Comparison of ENCODE assay signal across 8 mouse cellular contexts in genomic region chr6:84588221-84588894, GRCm38 (mm10). TPM values are rescaled to one million over a fixed set of nuclear protein-coding genes. Genes with fewer than 3 reads are reported as not detected.
DNase-seq lines count a peak whose midpoint lies in the region; ATAC-seq and TF ChIP-seq lines count a peak whose summit lies in the region.

No protein-coding gene starts in this region.

- peaks cover 40% of the 10 kb centered on the region for H3K27me3 ChIP-seq in C2C12 (ENCODE audit: control insufficient read depth, insufficient read depth, insufficient read length)
- H3K27me3 ChIP-seq in forebrain, embryonic 12.5 days, result peaks cover 99% of the 10 kb centered on the region
- peaks cover 58% of the 10 kb centered on the region for H3K27me3 ChIP-seq in intestine, embryonic 15.5 days (replicated peaks)
- H3K27me3 ChIP-seq in midbrain, embryonic 10.5 days (ENCODE audit: low read depth, poor library complexity, severe bottlenecking), result peaks cover 100% of the 10 kb centered on the region

- peak overlapping the region; percentile 91 for H3K4me2 ChIP-seq in forebrain, embryonic 12.5 days
- H3K4me2 ChIP-seq in intestine, embryonic 15.5 days (replicated peaks), result peak overlapping the region; percentile 96

- H3ac ChIP-seq in C2C12 (ENCODE audit: control insufficient read depth, insufficient read length, low read depth), result peak overlapping the region; percentile 38

- H3K79me2 ChIP-seq in C2C12 (ENCODE audit: control insufficient read depth, insufficient read depth), result no peaks in the 10 kb centered on the region

- peaks cover 65% of the 10 kb centered on the region for H3K4me1 ChIP-seq in forebrain, embryonic 12.5 days
- H3K4me1 ChIP-seq in intestine, embryonic 15.5 days (replicated peaks), result peaks cover 63% of the 10 kb centered on the region
- H3K4me1 ChIP-seq in midbrain, embryonic 10.5 days, result peaks cover 74% of the 10 kb centered on the region

- H3K36me3 ChIP-seq in C2C12 (ENCODE audit: control insufficient read depth, insufficient read depth), result no peaks in the 10 kb centered on the region
- H3K36me3 ChIP-seq in forebrain, embryonic 12.5 days (replicated peaks), result no peaks in the 10 kb centered on the region
- no peaks in the 10 kb centered on the region for H3K36me3 ChIP-seq in intestine, embryonic 15.5 days
- H3K36me3 ChIP-seq in midbrain, embryonic 10.5 days, result no peaks in the 10 kb centered on the region

- WGBS in forebrain, embryonic 12.5 days, result 0% methylated on average over 40 of the region's 41 CpGs
- WGBS in intestine, embryonic 15.5 days, result 0% methylated on average over 41 of the region's 41 CpGs
- WGBS in midbrain, embryonic 10.5 days, result under 1% methylated on average over 41 of the region's 41 CpGs

- ATAC-seq in forebrain, embryonic 12.5 days (ENCODE audit: low FRiP score), result no peak
- ATAC-seq in intestine, embryonic 15.5 days, result no peak

- no peaks in the 10 kb centered on the region for H3K79me3 ChIP-seq in C2C12 (ENCODE audit: low read depth)

- peak overlapping the region; percentile 18 for H3K4me3 ChIP-seq in C2C12 (ENCODE audit: insufficient read depth, poor library complexity, severe bottlenecking)
- H3K4me3 ChIP-seq in forebrain, embryonic 12.5 days (replicated peaks), result peak overlapping the region; percentile 47
- H3K4me3 ChIP-seq in intestine, embryonic 15.5 days (replicated peaks), result peak overlapping the region; percentile 49
- peak overlapping the region; percentile 59 for H3K4me3 ChIP-seq in midbrain, embryonic 10.5 days

- peak; percentile 49 to 62 for DNase-seq in adrenal gland, postnatal 36 days
- no peak for DNase-seq in adrenal gland, postnatal 14 days
- peak; percentile 51 for DNase-seq in midbrain, embryonic 10.5 days (ENCODE audit: low spot score)
- no peak for DNase-seq in left cerebral cortex, postnatal 36 days (ENCODE audit: low spot score in 2 of 2)
- DNase-seq in right cerebral cortex, postnatal 25 days, result no peak

- TF ChIP-seq CTCF in C2C12 (IDR thresholded peaks at IDR 0.05; ENCODE audit: control insufficient read depth, insufficient read depth, insufficient read length), result no peak

- peak overlapping the region; percentile 51 for H3K9ac ChIP-seq in forebrain, embryonic 12.5 days
- peak overlapping the region; percentile 48 for H3K9ac ChIP-seq in intestine, embryonic 15.5 days

- no peak overlapping the region for H3K27ac ChIP-seq in forebrain, embryonic 12.5 days
- no peak overlapping the region for H3K27ac ChIP-seq in intestine, embryonic 15.5 days
- peak overlapping the region; percentile 67 for H3K27ac ChIP-seq in midbrain, embryonic 10.5 days (replicated peaks)

- intact Hi-C loops in left cerebral cortex, postnatal 36 days (cut with DNase I), result loop anchor here (5.0 kb wide), 1 partner anchor 161 kb away; no protein-coding TSS in a partner anchor

- no peaks in the 10 kb centered on the region for H3K9me3 ChIP-seq in forebrain, embryonic 12.5 days
- no peaks in the 10 kb centered on the region for H3K9me3 ChIP-seq in intestine, embryonic 15.5 days
- no peaks in the 10 kb centered on the region for H3K9me3 ChIP-seq in midbrain, embryonic 10.5 days (replicated peaks)

TF ChIP-seq in C2C12, 6 proteins besides CTCF, POLR2A, EP300 and RAD21:
- TF ChIP-seq MYOG (IDR thresholded peaks at IDR 0.05; ENCODE audit: control insufficient read depth, extremely low read depth, insufficient read length), result no peak
- no peak for TF ChIP-seq FOSL1 (IDR thresholded peaks at IDR 0.05; ENCODE audit: insufficient read depth, low read length, poor library complexity, severe bottlenecking)
- TF ChIP-seq USF1 (IDR thresholded peaks at IDR 0.05; ENCODE audit: low read depth), result no peak
- no peak for TF ChIP-seq MAX (IDR thresholded peaks at IDR 0.05)
- TF ChIP-seq MYOD1 (IDR thresholded peaks at IDR 0.05; ENCODE audit: control insufficient read depth, insufficient read length, low read depth), result no peak
- no peak for TF ChIP-seq CEBPB (IDR thresholded peaks at IDR 0.05; ENCODE audit: low read depth)

RNA-seq across cellular contexts. Expression of gene Cyp26b1, which starts 5.3 kb away (rescaled TPM):
- total RNA-seq in adrenal gland, postnatal 36 days (2021), result 10 to 100 TPM in 1 of 2 experiments, 1 to 10 TPM in 1; 7.1 to 14.1 TPM
- total RNA-seq in adrenal gland, postnatal 14 days (2021), result 3.3 and 4.2 TPM in 2 replicates
- 4.4 TPM for polyA plus RNA-seq in C2C12 (2012; fragmentation: generic; extraction: Trizol)
- polyA plus RNA-seq in forebrain, embryonic 12.5 days (2016; fragmentation: Nextera tagmentation; extraction: Ambion mirVana), result 1.4 and 1.9 TPM in 2 replicates
- 2.0 and 2.6 TPM in 2 replicates for polyA plus RNA-seq in intestine, embryonic 15.5 days (2015; fragmentation: Nextera tagmentation; extraction: Ambion mirVana)
- 2.4 and 2.7 TPM in 2 replicates for polyA plus RNA-seq in midbrain, embryonic 10.5 days (2016; fragmentation: Nextera tagmentation; extraction: Ambion mirVana)
- 10 to 100 TPM in 1 of 2 experiments, 1 to 10 TPM in 1; 7.5 to 14.9 TPM for total RNA-seq in left cerebral cortex, postnatal 36 days (2021)

Comparison
In these comparisons a context has a peak if more than half of its experiments do, and no peak if none do; other contexts are left out.
1. DNase-seq: peak in adrenal gland, postnatal 36 days (2 of 2) and midbrain, embryonic 10.5 days (single experiment); none in adrenal gland, postnatal 14 days (single experiment), left cerebral cortex, postnatal 36 days (0 of 2) and right cerebral cortex, postnatal 25 days (single experiment).
2. Peak in every context shown above with its lines, with median percentiles within 50 percentile points of each other: H3K4me3 ChIP-seq.